Mouse (Mus musculus): ENCODE results near the gene Stam.
"Not testable (repeated sequence)": the region's sequence is repeated elsewhere in the genome, so short reads cannot be mapped to it uniquely, and the experiment has no call there.

The Stam gene

DNA sequence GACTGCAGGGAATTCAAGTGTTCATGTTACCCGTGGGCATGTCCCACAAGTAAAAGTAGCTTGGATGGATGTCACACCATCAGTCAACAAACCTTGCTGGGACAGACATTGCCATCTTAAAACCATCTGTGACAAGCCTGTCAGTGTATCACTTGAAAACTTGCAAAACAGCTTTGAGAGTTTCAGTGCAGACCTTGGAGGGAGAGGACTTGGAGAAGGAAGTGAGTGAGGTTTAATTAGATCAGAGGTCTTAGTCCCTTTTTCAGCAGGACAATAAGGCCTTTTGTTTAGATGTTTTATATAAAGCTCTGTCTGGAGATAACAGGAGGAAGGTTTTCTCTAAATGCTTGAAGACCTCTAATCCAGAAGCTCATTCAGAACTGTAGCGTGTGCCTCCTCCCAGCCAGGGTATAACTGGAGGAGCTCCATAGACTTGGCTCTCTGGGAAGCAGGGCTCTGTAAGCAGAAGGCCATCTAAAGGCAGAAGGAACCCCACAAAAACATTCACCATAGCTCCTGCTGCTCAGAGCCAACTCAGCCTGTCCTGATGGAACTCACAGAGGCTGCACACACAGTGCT, 124.5 kb downstream of the Stam start:
- DNase-seq = not testable (repeated sequence)
